Mouse (Mus musculus): ENCODE data around the gene Sh3rf1. TPM values are rescaled to one million over a fixed set of nuclear protein-coding genes. Genes with fewer than 3 reads are reported as not detected.
"Not testable (repeated sequence)": the region's sequence is repeated elsewhere in the genome, so short reads cannot be mapped to it uniquely, and the experiment has no call there.

The Sh3rf1 gene
- polyA plus RNA-seq, 1 experiment: 2.1 TPM

DNA sequence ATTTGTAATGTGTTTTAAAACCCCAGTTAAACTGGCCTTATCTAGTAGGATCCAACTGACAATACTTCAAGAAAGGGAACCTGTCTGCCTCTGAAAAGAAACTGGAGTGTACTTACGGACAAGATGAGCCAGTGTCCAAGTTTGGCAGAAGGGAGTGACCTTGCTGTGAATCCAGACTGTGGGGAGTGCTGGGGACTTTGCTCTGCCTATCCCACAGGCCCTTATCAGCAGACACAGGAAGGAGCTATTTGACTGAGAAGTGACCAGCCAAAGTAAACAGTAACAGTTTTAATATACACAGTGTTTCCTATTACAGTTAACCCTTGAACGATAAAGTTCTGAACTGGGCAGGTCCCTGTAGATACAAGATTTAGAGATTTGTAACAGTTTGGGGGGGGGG is 173.5 kb downstream of the Sh3rf1 start:
- no peak overlapping the region for H3K4me3 ChIP-seq (ENCODE audit: insufficient read depth, low read depth, low read length)
- no peak overlapping the region for H3K27ac ChIP-seq (replicated peaks; ENCODE audit: low read depth, low read length)

GRCm38 (mm10) chr8:61397755-61398154 is 174.1 kb downstream of the Sh3rf1 start:
- Histone ChIP-seq H3K4me3 (ENCODE audit: insufficient read depth, low read depth, low read length) (no peak overlapping the region), H3K27ac (replicated peaks; ENCODE audit: low read depth, low read length) (no peak overlapping the region), H3K4me1 (ENCODE audit: control insufficient read depth, insufficient read depth, insufficient read length, low read length) (no peaks in the 10 kb centered on the region)

More for the DNA sequence above, 173.5 kb downstream of the Sh3rf1 start:
- H3K4me1 ChIP-seq (ENCODE audit: control insufficient read depth, insufficient read depth, insufficient read length, low read length): no peaks in the 10 kb centered on the region

- no peak overlapping the region for H3K4me3 ChIP-seq (ENCODE audit: insufficient read depth, low read depth, low read length)
- H3K27ac ChIP-seq (replicated peaks; ENCODE audit: low read depth, low read length): no peak overlapping the region
- no peaks in the 10 kb centered on the region for H3K4me1 ChIP-seq (ENCODE audit: control insufficient read depth, insufficient read depth, insufficient read length, low read length)
Observed at GRCm38 (mm10) chr8:61402861-61403260, 179.2 kb downstream of the Sh3rf1 start.

DNA sequence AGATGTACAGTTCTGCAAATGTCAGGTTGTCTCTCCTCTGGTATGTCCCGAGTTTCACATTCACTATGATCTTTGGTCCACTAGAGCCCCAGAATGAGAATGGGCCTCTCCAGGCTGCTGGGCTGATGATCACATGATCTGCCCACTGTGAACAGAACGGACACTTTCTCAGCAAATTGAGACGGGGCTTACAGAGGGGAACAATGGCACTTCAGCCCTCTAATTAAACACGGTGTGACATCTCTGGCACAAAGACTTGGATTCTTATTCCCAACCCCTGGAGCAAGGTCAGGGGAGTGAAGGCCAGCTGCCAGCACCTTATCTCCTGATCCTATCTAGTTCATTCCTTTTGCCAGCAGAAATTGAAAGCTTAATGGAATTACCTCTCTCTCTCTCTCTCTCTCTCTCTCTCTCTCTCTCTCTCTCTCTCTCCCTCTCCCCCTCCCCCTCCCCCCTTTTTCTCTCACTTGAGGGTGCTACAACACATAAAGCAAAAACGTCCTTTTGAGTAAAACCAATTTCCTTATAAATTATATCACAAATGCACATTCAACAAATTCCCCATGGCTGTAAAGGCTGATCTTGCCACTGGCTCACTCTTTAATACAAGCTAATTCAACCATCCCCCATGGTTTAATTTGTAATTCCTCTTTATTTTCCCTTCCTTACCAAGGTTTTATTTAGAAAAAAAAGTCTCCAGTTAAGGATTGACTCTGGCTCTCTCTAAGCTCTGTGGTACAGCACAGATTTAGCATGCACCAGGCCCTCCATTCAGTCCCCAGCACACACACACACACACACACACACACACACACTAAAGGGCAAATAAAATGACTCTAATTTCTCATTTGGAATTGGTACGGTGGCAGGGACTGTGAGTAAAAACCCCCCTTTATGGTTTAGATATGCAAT is 179.8 kb downstream of the Sh3rf1 start:
- no peak overlapping the region for H3K4me3 ChIP-seq (ENCODE audit: insufficient read depth, low read depth, low read length)
- H3K4me1 ChIP-seq (ENCODE audit: control insufficient read depth, insufficient read depth, insufficient read length, low read length): no peaks in the 10 kb centered on the region
- no peak overlapping the region for H3K27ac ChIP-seq (replicated peaks; ENCODE audit: low read depth, low read length)

GRCm38 (mm10) chr8:61404178-61404560 is 180.5 kb downstream of the Sh3rf1 start:
- Histone ChIP-seq H3K4me1 (ENCODE audit: control insufficient read depth, insufficient read depth, insufficient read length, low read length) (no peaks in the 10 kb centered on the region), H3K4me3 (ENCODE audit: insufficient read depth, low read depth, low read length) (no peak overlapping the region), H3K27ac (replicated peaks; ENCODE audit: low read depth, low read length) (no peak overlapping the region)

- H3K4me1 ChIP-seq (ENCODE audit: control insufficient read depth, insufficient read depth, insufficient read length, low read length): no peaks in the 10 kb centered on the region
- no peak overlapping the region for H3K4me3 ChIP-seq (ENCODE audit: insufficient read depth, low read depth, low read length)
- no peak overlapping the region for H3K27ac ChIP-seq (replicated peaks; ENCODE audit: low read depth, low read length)
Observed at GRCm38 (mm10) chr8:61409081-61409480, 185.4 kb downstream of the Sh3rf1 start.

GRCm38 (mm10) chr8:61409712-61410111 is 186.0 kb downstream of the Sh3rf1 start:
- not testable (repeated sequence) for H3K4me1 ChIP-seq (ENCODE audit: control insufficient read depth, insufficient read depth, insufficient read length, low read length); H3K4me3 ChIP-seq (ENCODE audit: insufficient read depth, low read depth, low read length); H3K27ac ChIP-seq (replicated peaks; ENCODE audit: low read depth, low read length)

DNA sequence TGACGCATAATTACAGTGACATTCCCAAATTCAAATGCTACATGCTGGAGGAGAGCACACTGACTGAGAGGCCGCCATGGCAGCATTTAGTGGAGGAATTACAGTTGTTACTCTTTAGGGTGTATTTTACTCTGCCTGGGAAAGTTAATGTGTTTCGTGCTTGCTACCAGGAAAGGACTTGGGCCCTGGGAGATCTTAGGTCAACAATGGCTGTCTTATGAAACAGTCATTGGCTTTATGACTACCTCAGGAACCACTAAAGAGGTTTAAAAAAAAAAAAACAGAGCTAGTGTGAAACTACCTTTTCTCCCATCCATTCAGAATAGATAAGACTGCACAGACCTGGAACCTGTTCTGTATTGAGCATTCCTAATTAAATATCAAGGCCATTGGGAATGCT is 195.8 kb downstream of the Sh3rf1 start:
- no peak overlapping the region for H3K4me3 ChIP-seq (ENCODE audit: insufficient read depth, low read depth, low read length)
- H3K4me1 ChIP-seq (ENCODE audit: control insufficient read depth, insufficient read depth, insufficient read length, low read length): no peaks in the 10 kb centered on the region
- H3K27ac ChIP-seq (replicated peaks; ENCODE audit: low read depth, low read length): no peak overlapping the region

GRCm38 (mm10) chr8:61420166-61420565 is 196.5 kb downstream of the Sh3rf1 start:
- no peaks in the 10 kb centered on the region for H3K4me1 ChIP-seq (ENCODE audit: control insufficient read depth, insufficient read depth, insufficient read length, low read length)
- H3K4me3 ChIP-seq (ENCODE audit: insufficient read depth, low read depth, low read length): no peak overlapping the region
- no peak overlapping the region for H3K27ac ChIP-seq (replicated peaks; ENCODE audit: low read depth, low read length)

DNA sequence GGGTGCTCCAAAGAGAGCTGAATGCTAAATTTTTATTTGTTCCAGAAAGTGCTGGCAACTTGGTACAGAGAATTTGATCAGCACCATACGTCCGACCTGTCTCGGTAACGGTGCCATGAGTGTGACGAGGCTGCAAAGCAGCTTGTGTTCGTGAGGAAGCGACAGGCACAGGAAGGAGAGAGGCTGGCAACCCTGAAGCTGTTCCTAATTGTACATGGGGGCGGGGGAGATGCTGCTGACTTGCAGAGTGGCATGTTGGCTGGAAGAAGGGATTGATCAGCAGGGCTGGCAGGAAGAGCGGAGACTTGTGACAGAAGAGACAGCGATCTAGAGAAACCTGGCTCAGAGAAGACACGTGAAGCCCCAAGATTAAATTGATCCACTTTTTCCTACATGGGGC is 197.9 kb downstream of the Sh3rf1 start:
- Histone ChIP-seq H3K27ac (replicated peaks; ENCODE audit: low read depth, low read length) (no peak overlapping the region), H3K4me3 (ENCODE audit: insufficient read depth, low read depth, low read length) (no peak overlapping the region), H3K4me1 (ENCODE audit: control insufficient read depth, insufficient read depth, insufficient read length, low read length) (no peaks in the 10 kb centered on the region)

DNA sequence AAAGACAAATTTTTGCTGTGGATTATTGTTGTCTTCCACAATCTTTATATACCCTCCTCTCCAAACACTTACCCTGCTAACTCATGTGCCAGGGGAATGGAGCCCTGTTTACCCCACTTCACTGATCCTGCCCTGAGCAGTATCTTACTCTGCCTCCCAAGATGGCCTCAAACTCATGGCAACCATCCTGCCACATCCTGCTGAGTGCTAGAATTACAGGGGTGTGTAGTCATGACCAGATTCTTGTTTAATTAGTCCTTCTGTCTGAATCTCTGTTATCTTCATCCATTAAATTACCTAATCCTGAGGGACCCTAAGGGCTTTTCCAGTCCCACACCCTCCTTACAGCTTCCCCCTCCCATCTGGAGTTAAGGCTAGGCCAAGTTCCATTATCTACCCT is 201.5 kb downstream of the Sh3rf1 start:
- Histone ChIP-seq H3K4me1 (ENCODE audit: control insufficient read depth, insufficient read depth, insufficient read length, low read length) (no peaks in the 10 kb centered on the region), H3K4me3 (ENCODE audit: insufficient read depth, low read depth, low read length) (no peak overlapping the region), H3K27ac (replicated peaks; ENCODE audit: low read depth, low read length) (no peak overlapping the region)

GRCm38 (mm10) chr8:61426072-61426471 is 202.4 kb downstream of the Sh3rf1 start:
- Histone ChIP-seq H3K27ac (replicated peaks; ENCODE audit: low read depth, low read length) (no peak overlapping the region), H3K4me3 (ENCODE audit: insufficient read depth, low read depth, low read length) (no peak overlapping the region), H3K4me1 (ENCODE audit: control insufficient read depth, insufficient read depth, insufficient read length, low read length) (no peaks in the 10 kb centered on the region)

DNA sequence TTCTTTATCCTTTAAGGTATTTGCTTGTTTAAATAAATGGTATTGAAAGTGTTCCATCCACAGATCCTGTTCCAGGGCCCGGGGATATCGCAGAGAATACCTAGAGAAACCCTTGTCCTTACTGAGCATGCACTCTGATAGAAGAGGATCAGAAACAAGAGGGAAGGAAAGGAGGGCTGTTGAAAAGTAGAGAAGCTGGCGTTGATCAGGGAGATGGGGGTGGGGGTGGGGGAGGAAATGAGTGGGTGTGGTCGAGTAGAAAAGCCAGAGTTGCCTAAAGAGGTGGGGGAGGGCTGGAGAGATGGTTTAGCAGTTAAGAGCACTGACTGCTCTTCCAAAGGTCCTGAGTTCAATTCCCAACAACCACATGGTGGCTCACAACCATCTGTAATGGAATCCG is 203.0 kb downstream of the Sh3rf1 start:
- no peak overlapping the region for H3K4me3 ChIP-seq (ENCODE audit: insufficient read depth, low read depth, low read length)
- H3K4me1 ChIP-seq (ENCODE audit: control insufficient read depth, insufficient read depth, insufficient read length, low read length): no peaks in the 10 kb centered on the region
- no peak overlapping the region for H3K27ac ChIP-seq (replicated peaks; ENCODE audit: low read depth, low read length)

DNA sequence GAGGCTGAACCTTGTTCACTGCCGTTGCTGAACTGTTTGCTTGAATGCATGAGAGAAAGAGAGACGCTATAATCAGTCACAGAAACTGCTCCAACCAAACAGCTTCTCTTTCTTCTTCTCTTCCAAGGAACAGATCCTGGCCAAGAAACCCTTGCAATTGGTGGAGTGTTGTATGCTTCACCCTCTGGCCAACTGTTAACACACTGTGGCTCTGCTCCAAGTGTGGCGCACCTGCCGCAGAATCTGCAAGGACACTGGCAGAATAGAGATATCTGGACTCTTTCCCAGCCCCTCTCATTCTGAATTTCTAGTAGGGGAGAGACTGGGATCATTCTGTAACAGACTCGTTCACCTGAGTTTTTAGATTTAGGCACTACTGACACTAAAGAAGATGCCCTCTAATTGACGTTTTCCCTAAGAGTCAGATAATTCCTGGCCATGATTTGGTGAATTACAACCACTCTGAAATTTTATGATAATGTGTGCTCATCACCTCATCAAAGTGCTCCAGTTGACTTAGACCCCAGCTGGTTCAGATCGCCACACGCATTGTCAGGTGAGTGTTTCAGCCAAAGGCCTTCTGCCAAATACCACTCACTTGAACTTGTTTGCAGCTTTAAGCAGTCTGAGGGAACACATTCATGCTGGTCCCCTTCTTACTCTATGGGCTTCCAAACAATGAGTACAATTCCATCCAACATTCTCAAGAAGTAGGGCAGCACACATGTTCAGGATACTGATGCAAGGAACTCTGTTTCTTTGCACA is 204.4 kb downstream of the Sh3rf1 start:
- H3K4me3 ChIP-seq (ENCODE audit: insufficient read depth, low read depth, low read length): no peak overlapping the region
- H3K4me1 ChIP-seq (ENCODE audit: control insufficient read depth, insufficient read depth, insufficient read length, low read length): no peaks in the 10 kb centered on the region
- H3K27ac ChIP-seq (replicated peaks; ENCODE audit: low read depth, low read length): no peak overlapping the region

GRCm38 (mm10) chr8:61428821-61429482 is 205.3 kb downstream of the Sh3rf1 start:
- H3K27ac ChIP-seq (replicated peaks; ENCODE audit: low read depth, low read length): no peak overlapping the region
- H3K4me1 ChIP-seq (ENCODE audit: control insufficient read depth, insufficient read depth, insufficient read length, low read length): no peaks in the 10 kb centered on the region
- H3K4me3 ChIP-seq (ENCODE audit: insufficient read depth, low read depth, low read length): no peak overlapping the region
